Mouse (Mus musculus): Measurements from ENCODE around the gene Angptl8. TPM values are rescaled to one million over a fixed set of nuclear protein-coding genes. Genes with fewer than 3 reads are reported as not detected.
"Not testable (repeated sequence)": the region's sequence is repeated elsewhere in the genome, so short reads cannot be mapped to it uniquely, and the experiment has no call there.

Gene Angptl8
- total RNA-seq, 2 experiments from 2014 or later: 0.26 TPM; not detected in 1

DNA sequence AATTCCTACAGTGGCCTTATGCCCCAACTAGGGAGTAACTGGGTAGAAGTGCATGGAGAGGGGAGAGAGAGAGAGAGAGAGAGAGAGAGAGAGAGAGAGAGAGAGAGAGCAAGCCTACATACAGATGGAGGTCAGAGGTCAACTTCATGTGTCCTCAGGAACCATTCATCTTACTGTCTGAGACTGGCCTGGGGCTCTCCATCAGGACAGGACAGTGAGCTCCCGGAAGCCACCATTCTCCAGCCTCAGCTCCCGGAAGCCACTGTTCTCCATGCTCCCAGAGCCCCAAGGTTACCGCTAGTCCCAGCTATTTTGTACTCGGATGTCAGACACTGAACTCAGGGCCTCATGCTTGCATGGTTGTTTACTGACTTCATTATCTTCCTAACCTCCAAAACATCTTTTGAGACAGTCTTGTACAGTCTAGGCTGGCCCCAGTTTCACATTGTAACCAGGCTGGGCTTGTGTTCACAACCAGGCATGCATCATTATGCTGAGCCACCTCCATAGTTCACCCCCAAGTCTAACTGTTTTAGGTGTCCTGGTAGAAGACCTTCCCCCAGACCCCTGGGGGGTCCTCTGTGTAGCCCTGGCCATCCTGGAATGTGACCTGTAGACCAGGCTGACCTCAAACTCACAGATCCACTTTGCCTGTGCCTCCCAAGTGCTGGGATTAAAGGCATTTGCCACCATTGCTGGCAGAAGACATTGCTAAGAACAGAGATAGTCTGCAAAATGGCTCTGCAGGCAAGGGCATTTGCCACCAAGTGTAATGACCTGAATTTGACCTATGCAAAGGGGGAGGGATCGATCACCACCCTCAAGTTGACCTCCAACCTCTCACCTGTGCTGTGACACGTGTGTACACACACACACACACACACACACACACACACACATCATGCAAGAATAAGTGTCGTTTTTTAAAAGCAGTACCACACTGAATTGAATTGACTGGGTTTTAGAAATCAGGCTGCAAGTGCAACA lies 14.7 kb downstream of the Angptl8 start:
- DNase-seq (ENCODE audit: low spot score): no peak

DNA sequence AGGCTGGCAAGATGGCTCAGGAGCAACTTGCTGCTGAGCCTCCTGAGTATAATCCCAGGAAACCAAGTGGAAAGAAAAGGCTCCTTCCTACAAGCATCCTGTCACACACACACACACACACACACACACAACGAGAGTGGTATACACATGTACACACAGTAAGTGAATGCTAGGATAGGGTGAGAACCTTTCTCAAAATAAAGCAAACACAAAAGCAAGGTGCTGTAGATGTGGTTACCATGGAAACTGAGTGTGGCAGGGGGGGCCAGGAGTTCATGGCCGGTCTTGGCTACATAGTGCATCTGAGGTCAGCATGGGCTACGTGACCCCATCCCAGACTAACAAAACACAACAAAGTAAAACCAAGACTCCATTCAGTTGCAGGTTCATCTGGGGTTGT lies 15.8 kb downstream of the Angptl8 start:
- no peak for DNase-seq (ENCODE audit: low spot score)

DNA sequence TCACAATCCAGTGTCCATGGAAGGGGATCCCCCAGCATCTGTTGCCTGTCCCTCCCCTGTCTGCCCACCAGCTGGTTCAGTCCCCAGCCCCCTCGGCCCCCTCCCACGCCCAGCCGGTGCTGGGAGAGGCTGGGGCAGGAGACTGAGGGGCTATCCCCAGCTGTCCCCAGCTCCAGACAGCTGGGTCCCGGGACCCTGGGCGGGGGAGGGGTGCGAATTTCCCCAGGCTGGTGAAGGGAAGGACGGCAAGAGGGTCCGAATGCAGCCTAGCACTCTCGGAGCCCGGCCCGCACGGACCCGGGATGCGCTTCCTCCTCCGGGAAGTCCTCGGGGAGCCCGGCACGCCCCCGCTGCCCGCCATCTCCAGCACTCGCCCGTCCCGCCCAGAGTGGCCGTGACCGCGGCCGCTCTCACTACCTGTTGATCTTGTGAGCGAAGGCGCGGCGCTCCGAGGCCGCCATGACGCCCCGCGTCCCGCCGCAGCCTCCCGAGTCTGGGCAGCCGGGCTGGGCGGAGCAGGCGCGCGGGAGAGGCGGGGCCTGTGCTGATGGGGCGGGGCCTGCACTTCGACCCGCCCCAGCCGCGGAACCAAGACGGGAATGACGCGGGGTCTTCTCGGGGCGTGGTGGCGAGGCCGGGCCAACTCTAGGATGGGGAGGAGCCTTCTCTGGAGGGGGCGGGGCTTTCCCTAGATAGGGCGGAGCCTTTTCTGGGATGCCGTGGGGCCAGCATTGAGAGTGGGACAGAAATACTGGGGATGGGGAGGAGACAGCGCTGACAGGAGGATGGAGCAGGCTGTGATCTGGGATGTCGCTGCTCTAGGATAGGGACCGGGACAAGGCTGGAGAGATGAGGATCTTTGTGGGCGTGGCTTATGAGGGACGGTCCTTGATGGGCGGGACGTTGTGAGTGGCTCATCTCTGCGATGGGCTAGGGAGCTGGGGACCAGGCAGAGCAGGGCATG lies 17.1 kb downstream of the Angptl8 start, which contains the start of gene Dock6:
Dock6 (minus strand) TSS at position 508 of the 964 bp plus-strand sequence.
- peak; percentile 80 for DNase-seq (ENCODE audit: low spot score)

DNA sequence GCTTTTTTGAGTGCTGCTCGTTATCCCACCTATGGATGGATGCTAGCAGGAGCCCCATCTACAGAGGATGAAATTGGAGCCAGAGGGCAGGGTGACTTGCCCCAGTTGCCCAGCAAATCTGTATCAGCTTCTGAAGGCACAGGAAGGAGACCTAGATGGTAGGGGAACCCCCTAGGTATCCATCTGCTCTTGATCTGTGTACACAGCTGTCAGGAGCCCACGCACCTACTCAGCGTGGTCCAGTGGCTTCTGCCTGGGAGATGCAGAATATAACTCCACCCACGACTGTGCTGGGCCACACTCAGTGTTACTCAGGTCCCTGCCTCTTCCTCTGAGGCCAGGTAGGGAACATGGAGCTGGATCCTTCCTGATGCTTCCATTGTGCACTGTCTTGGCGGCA lies 18.7 kb downstream of the Angptl8 start:
- no peak for DNase-seq (ENCODE audit: low spot score)

DNA sequence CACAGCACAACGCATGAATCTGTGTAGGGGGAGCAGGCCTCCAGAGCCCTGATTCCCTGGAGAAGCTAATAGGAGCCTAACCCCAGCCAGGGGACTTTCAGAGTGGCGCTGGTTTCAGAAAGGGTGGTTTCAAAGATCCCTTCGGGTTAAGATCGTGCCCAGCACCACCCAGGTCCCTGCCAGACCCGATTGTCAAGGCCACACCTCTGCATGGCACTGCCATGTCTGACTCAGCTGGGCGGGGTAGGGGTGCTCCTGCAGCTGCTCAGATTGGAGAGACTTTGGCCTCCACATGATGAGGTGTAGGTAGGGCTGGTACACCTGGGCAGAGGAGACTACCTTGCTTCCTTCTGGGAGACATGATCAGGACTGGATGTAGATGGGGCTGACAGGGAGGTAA lies 19.6 kb downstream of the Angptl8 start:
- no peak for DNase-seq (ENCODE audit: low spot score)

DNA sequence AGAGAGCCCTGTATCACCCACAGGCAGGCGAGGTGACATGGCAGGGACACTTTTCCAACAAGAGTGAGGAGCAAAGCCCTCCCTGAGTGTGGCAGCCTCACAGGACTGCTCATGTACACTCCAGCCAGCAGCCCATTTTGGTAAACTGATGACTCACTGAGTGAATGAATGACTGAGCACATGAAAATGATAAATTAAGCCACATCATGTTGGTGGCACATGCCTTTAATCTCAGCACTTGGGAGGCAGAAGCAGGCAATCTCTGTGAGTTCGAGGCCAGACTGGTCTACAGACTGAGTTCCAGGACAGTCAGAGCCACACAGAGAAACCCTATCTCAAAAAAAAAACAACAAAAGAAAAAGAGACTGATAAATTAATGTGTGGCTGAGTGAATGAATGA lies 22.2 kb downstream of the Angptl8 start:
- DNase-seq (ENCODE audit: low spot score): no peak

DNA sequence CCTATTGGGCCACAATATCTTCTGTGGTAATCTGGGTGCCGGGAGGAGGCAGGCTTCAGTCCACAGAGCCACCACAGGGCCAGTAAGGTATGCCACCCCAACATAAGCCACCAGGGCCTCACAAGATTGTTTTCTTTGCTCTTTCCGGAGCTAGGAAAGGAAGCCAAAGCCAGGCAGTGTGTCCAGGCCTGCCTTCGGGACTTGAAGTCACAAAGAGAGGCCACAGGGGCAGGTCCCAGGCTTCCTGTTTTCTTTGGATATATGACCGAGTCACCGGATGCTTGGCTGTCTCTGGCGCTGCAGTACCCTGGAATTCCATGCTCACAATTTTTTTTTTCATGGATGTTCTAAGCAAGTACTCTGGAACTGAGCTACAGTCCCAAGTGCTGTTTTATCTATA lies 22.8 kb downstream of the Angptl8 start:
- DNase-seq (ENCODE audit: low spot score): peak; percentile 24

DNA sequence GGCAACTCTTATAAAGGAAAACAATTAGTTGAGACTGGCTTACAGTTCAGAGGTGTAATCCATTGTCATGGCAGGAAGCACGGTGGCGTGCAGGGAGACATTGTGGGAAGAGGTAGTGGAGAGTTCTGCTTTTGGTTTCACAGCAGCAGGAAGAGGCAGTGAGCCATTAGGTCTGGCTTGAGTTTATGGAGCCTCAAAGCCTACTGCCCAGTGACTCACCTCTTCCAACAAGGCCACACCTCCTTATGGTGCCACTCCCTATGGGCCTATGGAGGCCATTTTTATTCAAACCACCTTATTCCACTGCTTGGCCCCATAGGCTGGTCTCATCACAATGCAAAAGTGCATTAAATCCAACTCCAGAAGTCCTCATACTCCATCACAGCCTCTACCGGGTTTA lies 24.3 kb downstream of the Angptl8 start:
- DNase-seq (ENCODE audit: low spot score): no peak

DNA sequence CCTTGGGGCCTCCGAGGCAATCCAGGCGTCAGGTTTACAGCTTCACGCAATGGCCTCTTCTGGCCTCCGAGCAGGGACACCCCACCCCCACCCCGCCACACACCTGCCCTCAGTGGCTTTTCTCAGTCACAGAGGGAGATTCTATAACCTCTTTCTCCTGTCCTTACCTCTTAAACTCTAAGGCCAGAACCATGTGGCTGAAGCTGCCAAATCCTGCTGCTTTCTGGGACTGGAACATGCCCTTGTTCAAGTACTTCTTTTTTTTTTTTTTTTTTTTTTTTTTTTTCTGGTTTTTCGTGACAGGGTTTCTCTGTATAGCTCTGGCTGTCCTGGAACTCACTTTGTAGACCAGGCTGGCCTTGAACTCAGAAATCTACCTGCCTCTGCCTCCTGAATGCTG lies 25.0 kb downstream of the Angptl8 start:
- not testable (repeated sequence) for DNase-seq (ENCODE audit: low spot score)

DNA sequence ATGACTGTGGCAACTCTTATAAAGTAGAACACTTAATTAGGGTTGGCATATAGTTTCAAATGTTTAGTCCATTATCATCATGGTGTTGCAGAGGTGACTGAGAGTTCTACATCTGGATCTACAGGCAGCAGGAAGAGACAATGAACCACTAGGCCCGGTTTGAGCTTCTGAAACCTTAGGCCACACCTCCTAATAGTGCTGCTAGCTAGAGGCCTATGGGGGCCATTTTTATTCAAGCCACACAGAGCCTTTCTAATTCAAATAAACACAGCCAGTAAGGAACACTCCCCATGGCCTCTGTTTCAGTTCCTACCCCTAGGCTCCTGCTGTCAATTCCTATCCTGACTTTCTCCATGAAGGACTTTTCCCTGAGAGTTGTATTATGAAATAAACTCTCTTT lies 26.9 kb downstream of the Angptl8 start:
- no peak for DNase-seq (ENCODE audit: low spot score)

DNA sequence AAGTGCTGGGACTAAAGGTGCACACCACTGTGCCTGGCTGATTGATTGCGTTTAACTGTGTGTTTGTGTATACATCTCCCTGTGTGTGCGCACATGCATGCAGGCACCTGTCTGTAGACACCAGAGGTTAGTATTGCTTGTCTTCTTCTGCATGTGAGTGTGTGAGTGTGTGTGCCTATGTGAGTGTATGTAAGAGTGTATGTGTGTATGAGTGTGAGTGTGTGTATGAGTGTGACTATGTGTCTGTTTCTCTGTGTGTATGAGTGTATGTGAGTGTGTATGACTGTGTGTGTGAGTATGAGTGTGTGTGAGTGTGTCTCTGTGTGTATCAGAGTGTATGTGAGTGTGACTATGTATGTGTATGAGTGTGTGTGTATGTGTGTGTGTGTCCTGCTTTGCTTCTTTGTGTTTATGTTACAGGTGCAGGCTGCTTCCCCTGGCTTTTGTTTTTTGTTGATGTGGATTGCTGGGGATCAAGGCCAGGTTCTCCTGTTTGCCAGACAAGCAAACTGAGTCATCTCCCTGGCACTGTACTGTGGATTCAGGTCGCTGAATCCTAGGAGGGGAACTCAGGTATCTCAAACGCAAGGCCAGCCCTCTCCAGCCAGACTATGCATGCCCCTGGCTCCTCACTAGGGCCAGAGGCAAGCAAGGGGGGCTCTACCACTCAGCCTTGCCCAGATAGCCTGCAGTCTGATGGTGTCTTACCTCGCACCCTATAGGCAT lies 30.5 kb downstream of the Angptl8 start:
- no peak for DNase-seq (ENCODE audit: low spot score)

DNA sequence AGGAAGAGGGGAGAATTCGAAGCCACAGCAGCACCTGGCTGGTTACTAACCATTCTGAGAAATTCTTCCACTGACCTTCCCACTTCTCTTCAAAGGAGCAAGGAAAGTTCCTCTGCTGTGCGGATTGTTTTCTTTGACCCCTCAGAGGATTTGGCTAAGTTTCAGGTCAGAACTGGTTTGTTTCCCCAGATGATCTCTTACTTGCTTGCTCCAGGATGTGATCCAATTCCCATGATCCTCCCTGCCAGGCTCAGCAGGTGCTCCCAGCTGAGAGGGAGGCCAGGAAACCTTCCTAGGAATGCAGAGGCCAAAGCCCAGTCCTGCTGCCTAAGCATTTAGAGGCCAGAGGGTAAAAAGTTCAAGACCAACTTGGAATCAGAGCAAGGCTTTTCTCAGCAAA lies 31.3 kb downstream of the Angptl8 start:
- DNase-seq (ENCODE audit: low spot score): no peak

DNA sequence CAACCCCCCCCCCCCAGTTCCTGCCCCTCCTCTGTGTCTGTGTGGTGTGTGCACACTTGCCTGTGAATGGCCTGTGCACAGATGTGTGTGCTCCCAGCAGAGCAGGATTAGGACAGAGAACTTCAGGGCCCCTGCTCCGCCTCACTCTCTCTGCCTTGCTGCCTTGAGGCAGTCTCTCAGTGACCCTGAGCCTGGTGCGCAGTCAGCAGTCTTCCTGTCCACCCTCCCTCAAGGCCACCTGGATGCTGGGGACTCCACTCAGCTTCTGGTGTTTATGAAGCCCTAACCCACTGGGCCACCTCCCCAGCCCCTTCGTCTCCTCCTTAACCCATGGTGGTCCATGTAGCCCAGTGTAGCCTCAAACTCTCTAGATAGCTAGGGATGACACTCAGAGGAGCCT lies 32.4 kb downstream of the Angptl8 start:
- DNase-seq (ENCODE audit: low spot score): no peak

DNA sequence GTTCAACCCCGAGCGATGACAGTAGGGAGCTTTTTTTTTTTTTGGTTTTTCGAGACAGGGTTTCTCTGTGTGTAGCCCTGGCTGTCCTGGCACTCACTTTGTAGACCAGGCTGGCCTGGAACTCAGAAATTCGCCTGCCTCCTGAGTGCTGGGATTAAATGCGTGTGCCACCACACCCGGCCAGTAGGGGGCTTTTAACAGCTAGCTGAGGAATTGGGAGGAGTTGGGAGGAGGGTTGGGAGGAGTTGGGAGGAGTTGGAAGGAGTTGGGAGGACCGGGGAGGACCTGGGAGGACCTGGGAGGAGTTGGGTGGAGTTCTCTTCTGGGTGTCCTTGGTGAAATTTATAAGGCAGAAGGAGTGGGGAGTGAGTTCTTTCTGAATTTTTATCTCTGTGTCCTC lies 34.0 kb downstream of the Angptl8 start:
- DNase-seq (ENCODE audit: low spot score): peak; percentile 50

DNA sequence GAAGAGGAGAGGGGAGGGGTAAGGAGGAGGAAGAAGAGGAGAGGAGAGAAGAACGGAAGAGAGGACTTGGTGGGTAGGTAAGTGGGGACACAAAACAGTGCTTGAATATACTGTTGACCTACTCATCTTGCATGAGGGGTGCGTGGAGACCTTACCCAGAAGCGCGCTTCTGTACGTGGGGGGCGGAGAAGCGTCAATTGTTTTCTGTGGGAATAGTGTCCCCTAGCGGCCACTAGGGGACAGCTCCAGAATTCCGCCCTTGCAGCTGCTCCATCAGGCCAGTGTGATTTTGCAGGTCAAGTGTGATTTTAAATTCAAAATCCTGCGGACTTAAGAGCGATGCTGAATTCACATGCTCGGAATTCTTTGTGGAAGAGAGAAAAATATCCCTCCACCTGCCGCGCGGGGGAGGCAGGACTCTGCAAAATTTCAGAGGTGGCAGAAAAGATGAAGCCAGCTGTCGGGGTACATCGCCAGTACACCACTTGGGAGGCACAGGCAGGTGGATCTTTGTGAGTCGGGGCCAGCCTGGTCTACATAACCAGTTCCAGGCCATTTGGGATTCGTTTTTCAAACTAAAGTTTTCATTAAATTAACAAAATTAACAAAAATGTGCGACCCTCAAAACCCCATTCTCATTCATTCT lies 35.7 kb downstream of the Angptl8 start:
- peak; percentile 49 for DNase-seq (ENCODE audit: low spot score)

DNA sequence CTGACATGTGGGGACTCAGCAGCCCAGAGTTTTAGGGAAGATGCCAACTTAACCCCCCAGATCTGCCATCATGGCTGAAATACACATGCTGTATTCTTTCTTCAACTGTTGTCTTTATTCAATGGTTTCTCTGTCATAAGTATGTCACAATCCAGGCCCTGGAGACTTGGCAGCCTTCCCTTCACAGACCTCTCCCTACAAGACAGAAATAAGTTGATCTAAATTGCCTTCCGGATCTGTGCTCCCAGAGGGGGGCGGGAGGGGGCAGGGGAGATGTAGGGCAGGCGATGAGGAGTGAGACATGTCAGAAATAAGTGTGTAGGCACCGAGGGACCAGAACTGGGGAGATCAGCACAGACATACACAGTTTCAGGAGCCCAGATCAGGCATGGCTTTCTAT lies 36.9 kb downstream of the Angptl8 start:
- DNase-seq (ENCODE audit: low spot score): no peak

DNA sequence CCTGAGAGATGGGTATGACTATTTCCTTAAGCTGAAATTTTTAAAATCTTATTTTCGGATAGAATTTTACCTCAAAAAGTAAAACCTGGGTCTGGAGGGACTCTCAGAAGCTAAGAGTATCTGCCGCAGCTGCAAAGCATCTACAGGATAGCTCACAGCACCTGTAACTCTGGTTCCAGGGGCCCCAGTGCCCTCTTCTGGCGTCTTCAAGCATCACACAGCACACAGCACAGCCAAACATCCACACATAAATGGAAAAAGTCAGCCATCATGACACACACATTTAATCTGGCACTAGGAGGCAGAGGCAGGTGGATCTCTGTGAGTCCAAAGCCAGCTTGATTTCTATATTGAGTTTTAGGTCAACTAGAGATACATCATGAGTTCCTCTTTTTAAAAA lies 41.3 kb downstream of the Angptl8 start:
- no peak for DNase-seq (ENCODE audit: low spot score)
